Mouse (Mus musculus): ENCODE measurements around the gene Gm27021.

DNA sequence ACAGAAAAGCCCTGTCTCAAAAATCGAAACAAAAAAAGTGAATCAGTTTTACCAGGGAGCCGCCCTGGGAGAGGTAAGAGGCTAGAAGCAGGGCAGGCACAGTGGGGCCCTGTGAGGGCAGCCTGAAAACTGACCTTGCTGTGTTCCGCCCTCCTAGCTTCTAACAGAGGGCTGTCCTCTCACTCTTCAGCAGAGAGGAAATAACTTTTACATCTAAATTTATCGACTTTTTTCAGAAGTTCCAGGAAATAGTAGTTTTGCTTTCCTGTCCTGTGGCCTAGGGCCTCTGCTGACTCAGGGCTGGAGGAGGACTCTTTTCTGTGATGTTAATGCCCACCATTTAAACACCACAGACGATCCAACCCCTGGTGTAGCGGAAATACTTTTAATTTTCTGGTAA, 47.3 kb upstream of the Gm27021 start:
- TF ChIP-seq CTCF (IDR thresholded peaks at IDR 0.05; ENCODE audit: borderline replicate concordance, extremely low read depth, insufficient read depth, insufficient read length) = no peak
- no peak for TF ChIP-seq POLR2A (IDR thresholded peaks at IDR 0.05; ENCODE audit: borderline replicate concordance, extremely low read depth, insufficient read depth, insufficient read length, poor library complexity, severe bottlenecking)
